Mouse (Mus musculus) megakaryocyte, embryonic 14.5 days (primary cell): ENCODE results near the gene Vmn2r74. TPM values are rescaled to one million over a fixed set of nuclear protein-coding genes. Genes with fewer than 3 reads are reported as not detected.

Experiments used
- H3K27me3 ChIP-seq: replicated peaks from 2 replicates; pipeline ENCODE3; 2012; ENCODE audit warnings: inconsistent platforms
- H3K36me3 ChIP-seq: replicated peaks from 2 replicates; pipeline ENCODE3; 2012; ENCODE audit warnings: low read length, inconsistent platforms, mixed read lengths
- H3K4me1 ChIP-seq: 2 replicates; pipeline ENCODE4 v1.6.1; 2012; ENCODE audit warnings: inconsistent platforms
- H3K4me3 ChIP-seq: replicated peaks from 2 replicates; pipeline ENCODE3; 2012; ENCODE audit warnings: moderate library complexity, mild to moderate bottlenecking, inconsistent platforms
- H3K9me3 ChIP-seq: 2 replicates; pipeline ENCODE4 v1.6.1; 2012; ENCODE audit warnings: inconsistent platforms
- FLI1 ChIP-seq: IDR thresholded peaks from 2 replicates; pipeline ENCODE4 v1.6.1; 2012; ENCODE audit warnings: low read length, inconsistent platforms, mixed read lengths
- GATA1 ChIP-seq: IDR thresholded peaks from 3 replicates; pipeline ENCODE4 v1.6.1; 2012; ENCODE audit warnings: mixed read lengths, low read length, inconsistent platforms, borderline replicate concordance
- polyA plus RNA-seq: library from polyadenylated mRNA; stranded (reverse); fragments of >175 nt; gene quantifications from 2 replicates; pipeline ENCODE4 v1.2.3, GENCODE M21; 2012; ENCODE audit warnings: low replicate concordance; ENCODE audit not compliant: insufficient read depth

Vmn2r74 gene
- polyA plus RNA-seq = not detected in 2 replicates

- Histone ChIP-seq H3K9me3 (no peaks in the 10 kb centered on the region), H3K27me3 (no peaks in the 10 kb centered on the region), H3K36me3 (no peaks in the 10 kb centered on the region), H3K4me3 (no peak within 1 kb of the TSS), H3K4me1 (no peaks in the 10 kb centered on the region)
- TF ChIP-seq FLI1 = no peak
These were observed at the start of gene Vmn2r74 for GRCm38 (mm10) chr7:85961529-85961928. Vmn2r74 (minus strand) TSS chr7:85961629.

- no peak overlapping the region for H3K4me3 ChIP-seq
- no peaks in the 10 kb centered on the region for H3K4me1 ChIP-seq
- H3K9me3 ChIP-seq = peaks cover 32% of the 10 kb centered on the region
- TF ChIP-seq GATA1 (no peak), FLI1 (no peak)
- no peaks in the 10 kb centered on the region for H3K36me3 ChIP-seq
- H3K27me3 ChIP-seq = no peaks in the 10 kb centered on the region
These were observed 46.1 kb upstream of the Vmn2r74 start for GRCm38 (mm10) chr7:86007533-86007932.

Other genes starting within 250 kb of the Vmn2r74 start
- not detected in 2 replicates for gene Vmn2r72, start 206.5 kb downstream of the Vmn2r74 start, polyA plus RNA-seq
- not detected in 2 replicates for gene Vmn2r73, start 85.4 kb downstream of the Vmn2r74 start, polyA plus RNA-seq
- not detected in 2 replicates for gene Vmn2r75, start 210.1 kb upstream of the Vmn2r74 start, polyA plus RNA-seq